Mouse (Mus musculus): Measurements from ENCODE around the gene Ppp1r1c.

The Ppp1r1c gene

GRCm38 (mm10) chr2:79707575-79707974 lies at the start of gene Ppp1r1c:
Gene Ppp1r1c, plus strand, starts transcription at chr2:79707780.
- no peak for DNase-seq (ENCODE audit: low read depth in 1 of 2, low spot score in 2 of 2)

- no peak for DNase-seq (ENCODE audit: low read depth in 1 of 2, low spot score in 2 of 2)
These were observed 47.0 kb upstream of the Ppp1r1c start for GRCm38 (mm10) chr2:79660417-79661185.

- no peak for DNase-seq (ENCODE audit: low read depth in 1 of 2, low spot score in 2 of 2)
These were observed 46.0 kb upstream of the Ppp1r1c start for GRCm38 (mm10) chr2:79661486-79662104.

- no peak for DNase-seq (ENCODE audit: low read depth in 1 of 2, low spot score in 2 of 2)
These were observed 42.9 kb upstream of the Ppp1r1c start for GRCm38 (mm10) chr2:79664532-79665286.

GRCm38 (mm10) chr2:79665492-79665891 lies 42.1 kb upstream of the Ppp1r1c start:
- DNase-seq (ENCODE audit: low read depth in 1 of 2, low spot score in 2 of 2) = no peak

GRCm38 (mm10) chr2:79675266-79675665 lies 32.3 kb upstream of the Ppp1r1c start:
- DNase-seq (ENCODE audit: low read depth in 1 of 2, low spot score in 2 of 2) = no peak

- DNase-seq (ENCODE audit: low read depth in 1 of 2, low spot score in 2 of 2) = no peak
These were observed 29.8 kb upstream of the Ppp1r1c start for GRCm38 (mm10) chr2:79677663-79678257.

- no peak for DNase-seq (ENCODE audit: low read depth in 1 of 2, low spot score in 2 of 2)
These were observed 25.9 kb upstream of the Ppp1r1c start for GRCm38 (mm10) chr2:79681672-79682071.

GRCm38 (mm10) chr2:79683258-79683657 lies 24.3 kb upstream of the Ppp1r1c start:
- DNase-seq (ENCODE audit: low read depth in 1 of 2, low spot score in 2 of 2) = no peak

GRCm38 (mm10) chr2:79690838-79691237 lies 16.7 kb upstream of the Ppp1r1c start:
- DNase-seq (ENCODE audit: low read depth in 1 of 2, low spot score in 2 of 2) = no peak

GRCm38 (mm10) chr2:79695190-79695589 lies 12.4 kb upstream of the Ppp1r1c start:
- no peak for DNase-seq (ENCODE audit: low read depth in 1 of 2, low spot score in 2 of 2)

- peak; percentile 49 to 58 for DNase-seq (ENCODE audit: low read depth in 1 of 2, low spot score in 2 of 2)
These were observed 11.6 kb upstream of the Ppp1r1c start for GRCm38 (mm10) chr2:79695939-79696338.

GRCm38 (mm10) chr2:79696478-79697230 lies 10.9 kb upstream of the Ppp1r1c start:
- peak; percentile 54 to 66 for DNase-seq (ENCODE audit: low read depth in 1 of 2, low spot score in 2 of 2)

GRCm38 (mm10) chr2:79698166-79698565 lies 9.4 kb upstream of the Ppp1r1c start:
- no peak for DNase-seq (ENCODE audit: low read depth in 1 of 2, low spot score in 2 of 2)

- no peak for DNase-seq (ENCODE audit: low read depth in 1 of 2, low spot score in 2 of 2)
These were observed 2.8 kb upstream of the Ppp1r1c start for GRCm38 (mm10) chr2:79704773-79705172.

GRCm38 (mm10) chr2:79713662-79714091 lies 6.1 kb downstream of the Ppp1r1c start:
- DNase-seq (ENCODE audit: low read depth in 1 of 2, low spot score in 2 of 2) = peak in 1 of 2 experiments; percentile 2

GRCm38 (mm10) chr2:79714745-79715144 lies 7.2 kb downstream of the Ppp1r1c start:
- no peak for DNase-seq (ENCODE audit: low read depth in 1 of 2, low spot score in 2 of 2)

GRCm38 (mm10) chr2:79715925-79716324 lies 8.3 kb downstream of the Ppp1r1c start:
- DNase-seq (ENCODE audit: low read depth in 1 of 2, low spot score in 2 of 2) = no peak

- DNase-seq (ENCODE audit: low read depth in 1 of 2, low spot score in 2 of 2) = no peak
These were observed 10.3 kb downstream of the Ppp1r1c start for GRCm38 (mm10) chr2:79717846-79718245.

- DNase-seq (ENCODE audit: low read depth in 1 of 2, low spot score in 2 of 2) = no peak
These were observed 14.8 kb downstream of the Ppp1r1c start for GRCm38 (mm10) chr2:79722415-79722814.

GRCm38 (mm10) chr2:79738958-79739357 lies 31.4 kb downstream of the Ppp1r1c start:
- no peak for DNase-seq (ENCODE audit: low read depth in 1 of 2, low spot score in 2 of 2)
